Mouse (Mus musculus): Measurements from ENCODE around the gene Ctsd.

The Ctsd gene

DNA sequence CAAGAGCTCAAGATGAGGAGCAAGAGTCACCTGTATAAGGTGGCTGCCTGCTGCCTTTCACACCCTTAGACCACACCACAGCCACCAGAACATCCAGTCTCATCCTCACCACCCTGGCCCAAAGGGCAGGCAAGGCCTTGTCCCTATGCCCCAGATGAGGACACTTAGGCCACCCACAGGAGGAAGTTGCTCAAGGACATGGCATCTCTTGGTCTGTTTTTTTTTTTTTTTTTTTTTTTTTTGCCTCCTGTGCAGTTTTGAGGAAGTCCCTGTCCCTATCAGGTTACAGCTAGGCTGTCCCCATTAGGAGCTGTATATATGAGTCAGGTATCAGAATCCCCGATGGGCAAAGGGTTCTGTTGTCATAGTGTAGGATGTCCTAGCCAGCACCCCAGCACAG is 11.4 kb upstream of the Ctsd start:
- DNase-seq = no peak

DNA sequence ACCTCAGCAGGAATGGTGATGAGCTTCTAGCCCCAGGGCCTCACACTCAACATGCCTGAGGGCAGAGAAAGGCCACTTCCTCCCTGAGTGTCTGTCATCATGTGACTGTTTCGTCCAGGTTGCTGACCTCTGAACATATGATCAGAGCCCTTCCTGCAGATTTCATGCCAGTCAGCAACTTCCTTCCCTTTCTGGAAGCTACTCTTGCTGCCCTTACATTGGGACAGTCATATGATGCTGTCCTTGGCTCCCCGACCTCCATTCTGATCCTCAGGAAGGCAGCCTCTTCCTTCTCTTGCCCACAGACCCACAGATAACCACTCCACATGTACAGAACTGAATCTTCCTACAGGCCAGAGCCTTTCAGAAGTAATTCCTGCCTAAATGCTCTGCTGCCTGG is 10.2 kb upstream of the Ctsd start:
- DNase-seq = no peak

DNA sequence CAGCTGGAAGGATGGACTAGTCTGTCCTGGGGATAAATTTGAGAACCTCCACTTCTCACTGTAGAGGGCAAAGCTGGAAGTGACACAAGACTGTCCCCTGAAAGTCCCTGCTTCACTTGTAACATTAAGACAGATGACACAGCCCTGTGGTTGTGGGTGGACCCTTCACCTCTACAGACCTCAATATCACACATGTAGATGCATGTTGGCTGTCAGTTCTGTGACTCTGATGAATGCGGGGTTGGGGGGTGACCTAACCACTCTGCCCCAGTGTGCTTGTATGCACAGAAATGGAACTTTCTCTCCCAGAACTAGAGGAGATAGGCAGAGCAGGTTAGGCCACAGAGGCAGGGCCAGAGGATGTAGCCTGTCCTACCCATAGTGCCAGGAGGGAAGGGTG is 8.8 kb upstream of the Ctsd start:
- DNase-seq = no peak

DNA sequence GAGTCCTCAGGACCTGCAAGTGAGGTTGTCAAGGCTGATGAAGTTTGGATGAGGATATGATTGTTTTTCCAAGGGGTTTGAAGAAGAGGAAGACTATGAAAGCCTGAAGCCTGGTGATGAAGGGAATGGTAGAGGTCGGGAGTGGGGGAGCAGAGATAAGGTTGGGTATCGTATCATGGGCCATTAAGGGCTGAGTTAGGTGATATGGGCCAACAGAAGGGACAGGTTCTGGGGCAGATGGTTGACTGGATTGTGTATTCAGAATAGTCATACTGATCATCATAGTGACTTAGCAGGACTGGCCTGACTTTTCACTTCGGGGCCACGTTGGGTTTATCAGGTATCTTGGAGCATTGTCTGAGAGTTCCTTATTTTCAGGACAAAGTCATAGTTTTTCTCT is 7.6 kb upstream of the Ctsd start:
- no peak for DNase-seq

DNA sequence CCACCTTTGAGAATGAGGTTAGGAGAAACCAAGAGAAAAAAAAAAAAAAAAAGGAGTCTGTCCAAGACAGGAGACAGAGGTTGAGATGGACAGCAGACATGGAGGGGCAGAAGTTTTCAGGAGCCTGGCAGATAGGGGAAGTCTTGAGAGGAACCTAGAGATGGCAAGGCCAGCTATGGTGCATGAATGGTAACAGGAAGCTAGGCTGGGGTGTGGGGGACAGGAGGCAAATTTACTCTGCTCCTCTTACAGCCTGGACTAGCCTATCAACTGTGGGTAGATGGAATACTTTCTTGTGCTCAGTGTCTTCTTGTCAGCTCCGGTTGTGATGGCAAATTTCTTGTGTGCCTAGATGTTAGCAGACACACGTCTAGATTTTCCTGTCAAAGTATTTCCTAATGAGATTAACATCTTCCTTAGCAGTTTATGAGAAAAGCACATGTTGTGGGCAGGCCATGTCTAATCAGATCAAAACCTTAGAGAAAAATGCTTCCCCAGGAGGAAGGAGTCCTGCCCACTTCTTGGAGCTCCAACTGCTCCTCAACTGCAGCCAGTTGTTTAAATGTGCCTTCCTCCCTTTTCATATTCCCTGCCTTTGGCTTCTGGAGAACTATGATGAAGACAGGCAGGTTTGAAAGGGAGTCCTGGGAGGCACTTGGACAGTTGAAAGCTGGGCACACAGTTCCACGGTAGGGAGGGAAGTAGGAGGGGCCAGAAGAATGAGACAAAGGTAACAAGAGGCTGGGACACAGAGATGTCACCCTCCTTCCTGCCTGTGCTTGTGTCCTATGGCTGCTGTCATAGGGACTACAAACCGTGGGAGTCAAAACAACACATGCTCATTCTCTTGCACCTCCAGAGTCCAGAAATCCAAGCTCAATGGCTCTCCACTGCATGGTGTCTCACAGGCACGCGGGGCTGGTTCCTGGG is 6.7 kb upstream of the Ctsd start:
- DNase-seq = no peak

DNA sequence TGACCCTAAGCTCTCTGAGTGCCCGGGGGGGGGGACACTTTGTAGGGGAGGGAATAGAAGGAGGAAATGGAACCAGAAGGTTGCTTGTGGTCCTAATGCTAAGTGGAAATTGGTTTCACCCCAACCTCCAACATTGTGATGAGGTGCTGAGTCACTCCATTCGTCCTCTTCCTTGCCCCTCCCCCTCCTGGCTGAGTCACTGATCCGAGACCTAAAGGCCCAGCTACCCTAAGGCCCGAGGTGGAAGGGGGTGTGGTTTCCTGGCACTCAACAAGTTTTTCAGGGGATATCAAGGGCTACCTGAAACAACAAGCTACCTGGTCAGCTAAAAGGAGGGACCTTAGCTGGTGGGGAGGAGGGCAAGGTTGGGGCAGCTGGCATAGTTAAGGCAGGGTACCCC is 5.4 kb upstream of the Ctsd start:
- no peak for DNase-seq

DNA sequence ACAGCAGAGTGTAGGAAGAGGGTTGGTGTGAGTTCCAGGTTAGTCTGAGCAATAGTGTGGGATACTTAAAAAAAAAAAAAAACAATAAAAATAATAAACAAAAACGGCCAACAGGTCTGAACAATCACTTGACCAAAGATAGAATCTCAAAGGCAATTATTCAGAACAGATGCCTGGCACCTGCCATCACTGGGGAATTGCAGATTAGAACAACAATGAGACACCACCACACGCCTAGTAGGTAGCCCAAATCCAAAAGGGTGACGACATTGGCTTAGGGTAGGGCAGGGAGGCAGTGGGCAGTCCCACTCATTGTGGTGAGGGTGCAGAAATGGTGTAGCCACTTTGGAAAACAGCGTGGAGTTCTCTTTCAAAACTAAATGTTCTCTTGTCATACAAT is 3.8 kb upstream of the Ctsd start:
- DNase-seq = no peak

DNA sequence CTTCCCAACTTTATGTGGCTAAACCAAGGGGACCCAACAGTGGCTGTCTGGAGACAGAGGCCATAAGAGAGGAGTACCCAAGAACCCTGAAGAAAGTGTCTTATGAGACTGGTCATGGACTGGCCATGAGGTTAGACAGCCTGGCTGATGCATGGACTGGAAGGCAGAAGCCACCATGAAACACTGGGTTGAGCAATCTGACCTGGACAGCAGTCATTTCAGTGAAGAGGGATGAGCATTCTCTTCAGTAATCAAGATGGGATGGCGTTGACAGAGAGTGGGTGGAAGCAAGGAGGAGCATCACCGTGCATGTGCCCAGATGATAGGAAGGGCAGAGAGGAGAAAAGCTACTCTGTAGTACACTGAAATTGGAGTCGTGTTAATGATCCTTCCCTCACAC is 3.3 kb upstream of the Ctsd start:
- no peak for DNase-seq

DNA sequence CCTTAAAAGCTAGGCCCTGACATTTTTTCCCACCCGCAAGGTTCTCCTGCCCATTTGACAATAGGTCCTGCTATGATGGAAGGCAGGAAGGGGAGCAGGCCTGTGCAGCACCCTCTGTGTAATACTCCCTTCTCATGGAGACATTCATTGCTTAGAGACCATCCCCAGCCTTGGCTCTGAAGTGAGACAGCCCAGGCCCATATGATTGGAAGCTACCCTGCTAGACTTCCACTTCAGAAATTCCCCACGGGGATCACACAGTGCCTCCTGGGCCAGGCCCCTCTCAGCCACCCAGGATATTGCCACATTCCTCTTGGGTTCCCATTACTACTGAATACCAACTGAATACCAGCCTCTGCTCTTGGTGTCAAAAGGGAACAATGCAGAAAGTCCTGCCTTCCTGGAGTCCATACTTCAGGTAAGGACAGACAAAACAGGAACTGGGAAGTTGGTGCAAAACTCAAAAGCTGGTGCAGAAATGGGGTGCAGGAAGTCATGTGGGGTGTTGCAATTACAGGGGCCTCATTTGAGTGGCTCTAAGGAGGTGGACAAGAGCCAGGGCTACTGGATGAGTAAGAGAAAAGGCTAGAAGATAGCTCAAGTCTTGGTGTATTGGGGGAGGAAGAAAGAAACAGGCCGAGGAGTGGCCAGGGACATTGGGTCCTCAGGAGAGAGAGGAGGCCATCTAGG is 2.3 kb upstream of the Ctsd start:
- DNase-seq = no peak

DNA sequence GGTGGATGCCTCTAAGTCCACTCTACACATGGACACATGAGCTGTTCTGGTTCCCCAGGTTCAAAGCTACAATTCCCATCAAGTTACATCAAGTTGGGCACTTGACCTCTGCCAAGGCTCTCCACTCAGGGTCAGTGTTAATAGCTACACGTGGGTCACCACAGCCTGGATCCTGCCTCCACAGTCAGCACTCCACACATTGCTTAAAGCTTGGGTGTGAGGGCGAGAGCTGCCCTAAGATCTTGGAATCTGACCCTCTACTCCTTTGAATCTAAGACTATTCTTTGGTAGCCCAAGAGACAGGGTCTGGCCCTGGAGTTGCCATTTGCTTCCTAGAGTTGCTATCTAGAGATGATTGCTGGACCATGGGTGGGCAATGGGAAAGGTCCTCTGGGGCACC is 902 bp upstream of the Ctsd start:
- no peak for DNase-seq

DNA sequence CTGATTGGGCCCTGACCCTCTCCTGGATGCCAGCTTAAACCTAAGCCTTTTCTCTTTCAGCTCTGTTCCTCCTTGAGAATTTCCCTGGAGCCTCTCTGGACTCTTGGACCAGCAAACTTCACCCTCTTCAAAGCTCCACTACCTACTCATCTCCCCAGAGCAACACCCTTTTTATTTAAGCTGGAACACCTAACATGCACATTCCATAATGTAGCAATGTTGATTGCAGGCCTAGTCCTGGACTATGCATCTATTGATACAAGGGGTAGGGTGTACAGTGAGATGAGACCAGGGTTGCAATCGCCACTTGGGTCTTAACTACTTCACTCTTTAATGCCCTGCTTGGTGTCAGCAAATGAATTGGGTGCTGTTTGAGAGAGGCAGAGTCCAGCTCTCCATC is 360 bp upstream of the Ctsd start:
- no peak for DNase-seq

DNA sequence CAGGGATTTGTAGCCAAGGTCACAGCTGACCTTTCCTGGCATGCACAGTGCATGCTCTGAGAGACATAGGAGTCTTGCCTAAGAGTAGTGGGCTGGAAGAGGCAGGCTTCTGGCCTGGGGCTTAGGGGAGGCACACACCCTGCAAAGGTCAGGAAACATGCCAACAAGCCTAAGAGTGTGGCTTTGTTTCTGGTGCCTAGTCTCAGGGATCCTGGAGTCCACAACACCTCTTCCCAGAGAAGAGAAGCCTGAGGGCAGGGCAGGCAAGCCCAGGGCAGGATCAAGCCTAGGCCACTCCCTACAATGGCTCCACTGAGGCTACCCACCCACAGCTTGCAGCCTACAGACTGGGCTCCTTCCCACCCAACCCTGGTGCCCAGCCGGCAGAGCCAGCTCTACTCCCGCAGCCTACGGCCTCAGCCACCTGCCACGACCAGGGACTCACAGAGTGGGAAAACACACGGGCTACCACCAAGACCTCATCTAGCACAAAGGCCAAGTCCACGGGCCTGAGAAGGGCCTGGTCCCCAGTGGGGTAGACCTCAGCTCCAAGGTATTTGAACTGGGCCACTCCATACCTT is 1.1 kb downstream of the Ctsd start:
- DNase-seq = no peak

DNA sequence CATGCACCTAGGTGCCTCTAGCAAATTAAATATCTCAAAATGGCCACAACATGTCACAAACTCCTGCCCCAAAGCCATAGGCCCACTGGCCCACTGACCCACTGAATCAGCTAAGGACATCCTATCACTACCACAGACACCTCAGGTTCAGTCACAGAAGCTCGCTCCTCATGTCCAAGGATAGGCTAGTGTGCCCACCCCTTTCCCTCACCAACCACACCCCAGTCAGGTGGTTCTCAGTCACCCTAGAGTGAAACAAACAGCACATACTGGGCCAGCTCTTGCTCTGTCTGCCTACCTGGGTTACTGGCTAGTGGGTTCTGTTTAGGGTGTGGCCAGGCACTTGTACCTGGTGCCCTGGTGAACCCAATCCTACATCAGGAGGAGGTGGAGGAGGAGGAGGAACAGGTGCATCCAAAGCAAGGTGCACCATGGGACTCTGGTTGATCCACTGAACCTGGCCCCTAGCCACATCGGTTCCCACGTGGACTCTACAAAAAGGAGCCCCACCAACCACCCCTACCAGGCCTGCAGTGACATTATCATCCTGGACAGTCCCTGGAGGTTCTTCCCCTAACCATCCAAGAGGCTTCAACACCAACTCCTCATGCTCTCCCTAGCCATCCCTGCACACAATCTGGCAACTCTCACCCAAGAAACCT is 2.0 kb downstream of the Ctsd start:
- no peak for DNase-seq

DNA sequence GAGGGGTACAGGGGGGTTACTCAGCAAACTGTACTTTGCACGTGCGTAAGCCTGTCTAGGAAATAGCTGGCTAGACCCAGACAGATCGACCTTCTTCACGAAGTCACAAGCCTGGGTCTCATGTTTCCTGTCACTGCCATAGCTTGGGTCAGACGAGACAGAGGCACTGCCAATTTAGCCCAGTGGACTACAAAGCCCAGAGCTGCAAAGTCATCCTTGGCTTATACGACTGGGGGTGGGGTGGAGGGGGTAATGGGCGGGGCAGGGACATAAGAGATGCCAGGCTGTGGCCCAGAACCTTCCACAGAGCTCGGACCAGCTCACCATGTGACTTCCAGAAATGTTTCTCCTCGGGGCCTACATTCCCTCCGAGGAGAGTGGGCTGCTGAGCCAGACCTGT is 3.5 kb downstream of the Ctsd start:
- DNase-seq = no peak

DNA sequence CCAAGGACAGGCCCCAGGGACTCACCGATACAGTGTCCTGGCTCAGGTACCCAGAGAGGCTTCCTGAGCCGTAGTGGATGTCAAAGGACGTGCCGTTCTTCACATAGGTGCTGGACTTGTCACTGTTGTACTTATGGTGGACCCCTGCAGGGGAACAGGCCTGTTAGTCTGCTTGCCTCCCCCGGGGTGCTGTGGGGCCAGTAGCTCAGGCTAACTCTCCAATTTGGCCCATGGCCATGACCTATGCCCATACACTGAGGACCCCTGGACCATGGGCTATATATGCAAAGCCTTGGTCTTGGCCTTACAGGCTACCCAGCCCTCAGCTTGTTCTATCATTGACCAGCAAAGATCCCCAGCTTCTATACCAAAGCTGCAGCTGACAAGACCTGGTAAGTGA is 5.3 kb downstream of the Ctsd start, which contains the start of gene Gm49369:
Gene Gm49369 (minus strand): TSS at position 101 of the 400 bp plus-strand sequence.
- DNase-seq = no peak

DNA sequence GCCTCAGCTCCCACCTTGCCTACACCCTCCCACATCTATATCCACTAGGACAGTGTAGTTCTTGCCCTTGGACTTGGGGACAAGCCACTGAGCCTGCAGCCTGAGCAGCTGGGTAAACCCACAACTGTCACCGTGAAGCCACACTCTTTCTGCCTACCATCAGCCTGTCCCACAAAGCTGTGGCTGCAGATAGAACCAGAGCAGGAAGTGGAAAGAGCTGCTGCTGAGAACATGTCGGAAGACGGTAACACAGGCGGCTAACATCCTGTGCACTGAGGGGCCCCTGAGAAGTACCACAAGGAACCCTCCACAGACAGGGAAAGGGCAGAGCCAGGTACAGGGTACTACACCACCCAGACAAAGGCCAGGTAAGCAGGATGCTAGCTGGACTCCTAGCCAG is 6.7 kb downstream of the Ctsd start:
- DNase-seq = peak; percentile 71 to 82

DNA sequence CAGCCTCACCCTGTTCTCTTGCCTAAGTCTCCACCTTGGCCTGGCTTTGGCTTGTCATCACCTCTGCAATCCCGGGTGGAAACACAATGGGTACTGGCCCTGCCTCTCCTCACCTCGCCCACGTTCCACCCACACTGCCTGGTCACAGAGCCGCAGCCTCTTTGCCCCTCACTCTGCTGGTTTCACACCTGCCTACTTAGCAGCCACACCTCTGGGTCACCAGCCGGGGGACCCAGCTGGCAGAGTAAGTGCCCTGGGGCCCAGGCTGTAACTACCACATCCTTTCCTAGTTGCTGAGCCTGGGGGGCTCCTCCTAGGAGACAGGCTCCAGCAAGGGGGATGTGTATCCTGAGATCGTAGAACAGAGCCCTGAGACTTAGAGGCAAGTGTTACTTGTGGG is 8.7 kb downstream of the Ctsd start:
- peak; percentile 37 to 63 for DNase-seq

DNA sequence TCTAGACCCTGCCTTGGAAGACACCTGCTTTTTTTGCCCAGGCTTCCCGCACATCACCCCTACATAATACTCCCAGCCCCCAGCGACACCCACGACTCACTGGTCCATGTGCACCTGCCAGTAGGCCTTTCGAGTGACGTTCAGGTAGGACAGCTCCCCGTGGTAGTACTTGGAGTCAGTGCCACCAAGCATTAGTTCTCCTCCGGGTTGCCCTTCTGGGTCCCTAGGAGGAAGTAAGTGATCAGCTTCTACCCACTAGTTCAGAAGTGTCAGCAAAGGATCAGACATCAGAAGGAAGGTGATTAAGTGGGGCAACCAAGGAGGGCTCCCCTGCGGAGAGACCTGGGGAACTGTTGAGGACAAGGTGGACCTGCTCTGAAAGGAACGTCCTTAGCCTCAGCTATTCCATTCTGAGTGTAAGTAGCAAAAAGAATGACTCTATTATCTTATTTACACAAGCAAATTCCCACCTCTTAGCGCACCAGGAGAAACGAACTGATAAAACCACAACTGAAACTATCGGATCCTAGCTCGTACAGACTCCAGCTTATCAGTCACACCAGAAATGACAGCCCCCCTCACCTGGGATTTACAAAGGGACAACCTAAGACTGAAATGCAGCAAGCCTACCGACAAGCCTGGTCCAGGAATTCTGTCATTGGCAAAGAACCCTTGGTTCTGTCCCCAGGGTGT is 10.5 kb downstream of the Ctsd start:
- no peak for DNase-seq

DNA sequence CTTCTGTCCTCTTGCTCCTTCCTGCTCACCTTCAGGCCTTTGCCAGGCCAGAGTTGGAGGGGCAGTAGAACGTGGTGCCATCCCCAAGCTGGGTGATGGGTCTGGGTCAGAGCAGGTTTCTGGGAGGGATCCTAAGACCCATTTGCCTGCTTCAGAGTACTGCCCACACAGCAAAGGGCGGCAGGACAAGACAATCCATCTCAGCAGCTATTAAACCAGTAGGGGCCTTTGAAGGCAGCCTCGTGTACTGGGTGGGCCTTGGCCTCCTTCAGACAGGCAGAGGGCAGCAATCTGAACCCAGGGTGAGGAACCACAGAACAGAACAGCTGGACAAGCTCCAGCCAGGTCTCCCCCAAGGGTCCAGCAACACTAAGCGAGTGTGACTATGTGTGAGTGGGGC is 11.7 kb downstream of the Ctsd start:
- DNase-seq = no peak

DNA sequence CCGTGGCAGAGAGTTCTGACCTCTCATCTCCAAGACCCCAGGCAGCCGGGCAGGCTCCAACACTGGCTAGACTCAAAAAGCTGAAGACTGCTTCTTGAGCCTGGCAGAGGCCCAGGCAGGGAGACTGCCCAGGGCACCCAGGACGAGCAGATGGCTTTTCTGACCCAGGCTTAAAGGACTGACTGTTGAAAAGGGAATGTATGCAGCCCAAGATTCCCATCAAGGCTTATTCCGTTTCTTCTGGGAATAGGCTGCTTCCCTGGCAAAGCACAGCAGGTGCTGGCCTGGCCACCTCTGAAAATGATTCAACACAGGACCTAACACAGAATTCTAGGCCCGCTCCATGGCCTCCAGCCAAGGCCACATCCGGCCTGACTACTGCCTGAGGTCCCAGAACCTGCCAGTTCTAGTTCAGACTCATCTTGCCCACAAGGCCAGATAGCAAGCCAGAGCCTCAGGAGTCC is 12.5 kb downstream of the Ctsd start:
- DNase-seq = no peak

DNA sequence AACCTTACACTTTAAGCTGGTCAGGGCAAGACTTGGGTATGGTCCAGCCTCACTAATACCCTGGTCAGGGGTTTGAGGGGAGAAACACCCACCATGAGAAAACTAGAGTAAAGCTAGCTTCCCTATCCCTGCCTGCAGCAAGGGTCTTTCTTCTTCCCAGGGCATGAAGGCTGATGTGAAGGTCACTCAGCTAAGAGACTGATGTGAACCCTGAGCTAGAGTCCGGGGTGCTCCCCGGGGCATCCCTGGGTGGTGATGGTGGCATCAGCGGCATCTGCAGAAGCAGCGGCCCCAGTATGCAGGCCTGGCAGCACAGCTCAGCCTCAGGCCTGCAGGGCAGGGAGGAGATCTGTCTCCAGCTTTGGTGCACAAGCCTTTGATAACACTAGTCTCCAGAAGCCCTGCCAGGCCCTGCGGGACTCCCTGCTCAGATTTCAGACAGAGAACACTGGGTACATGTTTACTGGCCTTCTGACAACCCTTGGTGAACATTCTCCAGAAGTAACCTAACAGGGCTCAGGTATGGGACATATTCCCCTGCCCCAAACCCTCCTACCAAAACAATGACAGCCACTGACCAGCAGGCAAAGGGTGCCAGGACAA is 13.3 kb downstream of the Ctsd start:
- no peak for DNase-seq
